Mouse (Mus musculus) olfactory bulb, adult 2 months (tissue): Measurements from ENCODE around the gene Ifitm1. TPM values are rescaled to one million over a fixed set of nuclear protein-coding genes. Genes with fewer than 3 reads are reported as not detected.
"Not testable (repeated sequence)": the region's sequence is repeated elsewhere in the genome, so short reads cannot be mapped to it uniquely, and the experiment has no call there.

Source experiments
- H3K27ac ChIP-seq: fragments of 200-500 bp; 2 replicates; pipeline ENCODE4 v1.5.1; 2012; ENCODE audit warnings: low read depth, low read length; ENCODE audit not compliant: insufficient read depth
- H3K4me1 ChIP-seq: fragments of 200-500 bp; 2 replicates; pipeline ENCODE4 v1.6.1; 2012; ENCODE audit warnings: low read length; ENCODE audit not compliant: control insufficient read depth, insufficient read depth
- H3K4me3 ChIP-seq: fragments of 200-500 bp; 2 replicates; pipeline ENCODE4 v1.5.1; 2012; ENCODE audit warnings: mild to moderate bottlenecking, low read depth, low read length, moderate library complexity; ENCODE audit not compliant: insufficient read depth
- CTCF ChIP-seq: fragments of 200-500 bp; IDR thresholded peaks from 2 replicates; pipeline ENCODE4 v1.5.1; 2012; ENCODE audit warnings: low read depth, mild to moderate bottlenecking, low read length, moderate library complexity; ENCODE audit not compliant: insufficient read depth
- POLR2A ChIP-seq: fragments of 200-500 bp; IDR thresholded peaks from 2 replicates; pipeline ENCODE4 v1.6.1; 2012; ENCODE audit warnings: mild to moderate bottlenecking, low read depth, low read length, moderate library complexity; ENCODE audit not compliant: insufficient read depth
- WGBS: fragments of 180-500 bp; shearing (Covaris S2); methylation state at CpG from one replicate; pipeline ENCODE4 v1.1.7; 2018; 5-methylcytosine and 5-hydroxymethylcytosine counted together
- polyA plus RNA-seq: library from polyadenylated mRNA; stranded (reverse); fragments of >200 nt; gene quantifications from 2 replicates; pipeline ENCODE4 v1.2.4, GENCODE M21; 2012; ENCODE audit warnings: low replicate concordance; ENCODE audit not compliant: missing spikeins, insufficient read depth, insufficient read length

The Ifitm1 gene
- polyA plus RNA-seq, 1 experiment = not detected

GRCm38 (mm10) chr7:141008312-141008761 is 41.3 kb downstream of the Ifitm1 start:
- H3K27ac ChIP-seq = no peak overlapping the region
- 24% methylated on average over 7 of the region's 7 CpGs for WGBS
- TF ChIP-seq CTCF = no peak
- TF ChIP-seq POLR2A = no peak
- no peak overlapping the region for H3K4me3 ChIP-seq
- H3K4me1 ChIP-seq = peaks cover 3% of the 10 kb centered on the region; the same call in 1 of the 2 replicates

- Histone ChIP-seq H3K4me3 (no peak overlapping the region), H3K27ac (no peak overlapping the region), H3K4me1 (peaks cover 3% of the 10 kb centered on the region; the same call in 1 of the 2 replicates)
- 10% methylated on average over 20 of the region's 20 CpGs for WGBS
- peak; percentile 69 for TF ChIP-seq CTCF
- TF ChIP-seq POLR2A = no peak
Observed at GRCm38 (mm10) chr7:141008938-141009660, 42.1 kb downstream of the Ifitm1 start.

GRCm38 (mm10) chr7:141009665-141010064 is 42.6 kb downstream of the Ifitm1 start:
- H3K4me3 ChIP-seq = no peak overlapping the region
- H3K27ac ChIP-seq = no peak overlapping the region
- 88% methylated on average over 9 of the region's 9 CpGs for WGBS
- TF ChIP-seq CTCF (no peak), POLR2A (no peak)
- peaks cover 3% of the 10 kb centered on the region; the same call in 1 of the 2 replicates for H3K4me1 ChIP-seq

GRCm38 (mm10) chr7:141010593-141010992 is 43.6 kb downstream of the Ifitm1 start, which contains the start of gene Ifitm3:
Gene Ifitm3, minus strand, starts transcription at chr7:141010770.
- TF ChIP-seq CTCF (no peak), POLR2A (no peak)
- Histone ChIP-seq H3K4me3 (peak within 1 kb of the TSS; percentile 28; the same call in 1 of the 2 replicates), H3K4me1 (peaks cover 3% of the 10 kb centered on the region; the same call in 1 of the 2 replicates), H3K27ac (peak within 1 kb of the TSS; percentile 34)
- WGBS = 63% methylated on average over 10 of the region's 10 CpGs

DNA sequence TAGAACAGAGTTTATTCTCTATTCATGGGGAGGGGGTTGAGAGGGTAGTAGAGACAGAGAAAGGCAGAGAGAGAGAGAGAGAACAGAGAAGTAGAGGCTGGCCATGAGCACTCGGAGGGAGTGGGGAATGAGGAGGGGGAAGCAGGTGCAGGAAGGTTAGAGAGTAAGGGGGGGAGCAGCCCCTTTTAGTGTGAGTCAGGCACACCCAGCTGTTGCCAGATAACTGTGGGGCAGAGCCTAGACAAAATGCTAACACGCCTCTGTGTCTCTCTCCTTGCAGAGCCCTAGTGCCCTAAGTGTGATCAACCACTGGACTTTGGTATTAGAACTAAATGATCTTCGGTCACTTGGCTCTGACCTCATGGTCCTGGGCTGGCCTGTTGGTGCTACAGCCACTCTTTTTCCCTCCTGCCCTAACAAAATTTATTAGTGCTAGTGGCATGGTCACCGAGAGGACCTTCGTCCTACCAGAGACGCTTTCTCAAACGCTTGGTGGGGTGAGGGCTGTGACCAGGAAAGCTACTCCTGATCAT is 44.3 kb downstream of the Ifitm1 start:
- WGBS = 90% methylated on average over 7 of the region's 7 CpGs

DNA sequence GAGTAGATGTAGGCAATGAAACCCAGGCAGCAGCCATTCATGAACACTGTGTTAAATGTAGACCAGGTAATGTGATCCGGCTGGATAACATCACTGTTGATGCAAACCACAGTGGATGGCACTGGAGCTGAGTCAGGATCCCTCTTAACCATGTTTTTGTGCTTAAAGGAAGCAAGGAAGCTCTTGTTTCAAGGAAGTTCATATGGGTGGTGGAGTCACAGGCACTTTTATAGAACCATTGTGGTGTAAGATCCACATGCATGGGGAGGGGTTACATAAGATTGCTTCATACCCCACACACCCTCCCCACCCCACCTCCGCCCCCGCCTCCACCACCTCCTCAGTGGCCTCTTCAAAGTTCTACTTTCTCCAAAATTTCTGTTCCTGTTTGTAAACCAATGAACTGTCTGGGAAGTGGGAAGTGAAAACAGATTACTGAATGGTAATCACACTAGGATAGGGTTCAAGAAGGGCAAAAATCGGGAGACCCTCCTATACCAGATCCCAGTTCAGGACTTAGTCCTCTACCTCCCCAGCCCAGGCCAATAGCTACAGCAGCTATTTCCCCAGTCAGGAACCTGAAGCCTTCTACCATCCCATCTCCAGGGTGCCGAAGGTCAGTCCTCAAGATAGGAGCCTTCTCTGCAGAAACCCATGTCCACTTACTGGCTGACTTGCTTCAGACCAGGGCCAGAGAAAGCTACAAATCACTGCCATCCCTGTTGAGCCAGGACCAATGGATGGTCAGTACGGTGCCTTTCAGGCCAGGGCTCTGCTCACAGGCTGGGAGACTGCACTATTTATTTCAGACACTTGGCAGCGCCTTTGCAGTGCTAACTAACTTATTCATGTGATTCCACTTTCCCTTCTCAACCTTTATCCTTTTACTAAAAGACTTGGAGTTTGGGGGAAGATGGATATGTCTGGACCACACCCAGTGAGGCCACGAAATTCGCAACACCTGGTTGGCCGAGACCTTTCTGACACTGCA is 50.0 kb downstream of the Ifitm1 start:
- WGBS = 81% methylated on average over 10 of the region's 10 CpGs
- no peak overlapping the region for H3K27ac ChIP-seq

More for the DNA sequence above, 44.3 kb downstream of the Ifitm1 start:
- TF ChIP-seq POLR2A = no peak
- TF ChIP-seq CTCF = no peak
- H3K4me1 ChIP-seq = peaks cover 3% of the 10 kb centered on the region; the same call in 1 of the 2 replicates
- H3K4me3 ChIP-seq = no peak overlapping the region
- no peak overlapping the region for H3K27ac ChIP-seq

GRCm38 (mm10) chr7:141017824-141018223 is 50.8 kb downstream of the Ifitm1 start, which contains the start of gene Ifitm6:
Gene Ifitm6, minus strand, starts transcription at chr7:141017924.
- WGBS = 92% methylated on average over 1 of the region's 1 CpGs

More for the DNA sequence above, 50.0 kb downstream of the Ifitm1 start:
- no peak for TF ChIP-seq CTCF
- TF ChIP-seq POLR2A = no peak
- Histone ChIP-seq H3K4me1 (no peaks in the 10 kb centered on the region), H3K4me3 (no peak overlapping the region)

GRCm38 (mm10) chr7:141019028-141019427 is 52.0 kb downstream of the Ifitm1 start:
- 97% methylated on average over 5 of the region's 5 CpGs for WGBS
- Histone ChIP-seq H3K4me3 (no peak overlapping the region), H3K27ac (no peak overlapping the region), H3K4me1 (no peaks in the 10 kb centered on the region)
- TF ChIP-seq CTCF (no peak), POLR2A (no peak)

More at GRCm38 (mm10) chr7:141017824-141018223, 50.8 kb downstream of the Ifitm1 start, which contains the start of gene Ifitm6:
- H3K27ac ChIP-seq, H3K4me1 ChIP-seq, H3K4me3 ChIP-seq: not testable (repeated sequence)

Other genes with a start within 250 kb of the Ifitm1 start
- not detected in 2 replicates for gene Cyp2e1, start 203.5 kb upstream of the Ifitm1 start, polyA plus RNA-seq
- not detected in 2 replicates for gene Syce1, start 179.4 kb upstream of the Ifitm1 start, polyA plus RNA-seq
- not detected in 2 replicates for gene Zfp941, start 145.0 kb upstream of the Ifitm1 start, polyA plus RNA-seq
- not detected in 2 replicates for gene Urah, start 132.2 kb upstream of the Ifitm1 start, polyA plus RNA-seq
- gene Scgb1c1, start 121.7 kb upstream of the Ifitm1 start, polyA plus RNA-seq = not detected in 2 replicates
- not detected in 2 replicates for gene Odf3, start 119.4 kb upstream of the Ifitm1 start, polyA plus RNA-seq
- gene Gm45785, start 110.9 kb upstream of the Ifitm1 start, polyA plus RNA-seq = not detected in 2 replicates
- not detected in 2 replicates for gene Ric8a, start 110.3 kb upstream of the Ifitm1 start, polyA plus RNA-seq
- not detected in 2 replicates for gene Bet1l, start 109.6 kb upstream of the Ifitm1 start, polyA plus RNA-seq
- gene Psmd13, start 85.3 kb upstream of the Ifitm1 start, polyA plus RNA-seq = not detected in 2 replicates
- not detected in 2 replicates for gene Sirt3, start 84.9 kb upstream of the Ifitm1 start, polyA plus RNA-seq
- not detected in 2 replicates for gene Cox8b, start 66.8 kb upstream of the Ifitm1 start, polyA plus RNA-seq
- not detected in 2 replicates for gene Nlrp6, start 46.3 kb upstream of the Ifitm1 start, polyA plus RNA-seq
- not detected in 2 replicates for gene Pgghg, start 25.8 kb upstream of the Ifitm1 start, polyA plus RNA-seq
- not detected in 2 replicates for gene Ifitm5, start 16.9 kb upstream of the Ifitm1 start, polyA plus RNA-seq
- gene Gm45717, start 11.3 kb upstream of the Ifitm1 start, polyA plus RNA-seq = not detected in 2 replicates
- not detected in 2 replicates for gene Ifitm2, start 11.2 kb upstream of the Ifitm1 start, polyA plus RNA-seq
- gene Ifitm3, start 43.5 kb downstream of the Ifitm1 start, polyA plus RNA-seq = not detected in 2 replicates
- gene Ifitm6, start 50.7 kb downstream of the Ifitm1 start, polyA plus RNA-seq = not detected in 2 replicates
- gene Gm17387, start 61.9 kb downstream of the Ifitm1 start, polyA plus RNA-seq = not detected in 2 replicates
- gene B4galnt4, start 93.9 kb downstream of the Ifitm1 start, polyA plus RNA-seq = not detected in 2 replicates
- not detected in 2 replicates for gene Pkp3, start 111.0 kb downstream of the Ifitm1 start, polyA plus RNA-seq
- not detected in 2 replicates for gene Sigirr, start 133.4 kb downstream of the Ifitm1 start, polyA plus RNA-seq
- not detected in 2 replicates for gene Ano9, start 150.6 kb downstream of the Ifitm1 start, polyA plus RNA-seq
- not detected in 2 replicates for gene Ptdss2, start 155.2 kb downstream of the Ifitm1 start, polyA plus RNA-seq
- gene Rnh1, start 205.6 kb downstream of the Ifitm1 start, polyA plus RNA-seq = not detected in 2 replicates
- gene Hras, start 226.8 kb downstream of the Ifitm1 start, polyA plus RNA-seq = not detected in 2 replicates
- gene Lrrc56, start 226.9 kb downstream of the Ifitm1 start, polyA plus RNA-seq = not detected in 2 replicates
- not detected in 2 replicates for gene Lmntd2, start 246.9 kb downstream of the Ifitm1 start, polyA plus RNA-seq
- not detected in 2 replicates for gene Rassf7, start 248.6 kb downstream of the Ifitm1 start, polyA plus RNA-seq